Mouse (Mus musculus) bone marrow macrophage, adult 2 months (primary cell): ENCODE results near the gene Spag7.

Experiments
- CTCF ChIP-seq: IDR thresholded peaks from 2 replicates; pipeline ENCODE4 v1.5.1; 2012; ENCODE audit warnings: low read depth, mild to moderate bottlenecking, low read length, moderate library complexity
- POLR2A ChIP-seq: IDR thresholded peaks from 2 replicates; pipeline ENCODE4 v1.6.1; 2012; ENCODE audit warnings: mild to moderate bottlenecking, low read depth, low read length, borderline replicate concordance

GRCm38 (mm10) chr11:70702781-70703180 lies 33.6 kb upstream of the Spag7 start:
- no peak for TF ChIP-seq CTCF
- no peak for TF ChIP-seq POLR2A
